Mouse (Mus musculus): ENCODE measurements around the gene H13. TPM values are rescaled to one million over a fixed set of nuclear protein-coding genes. Genes with fewer than 3 reads are reported as not detected.

H13 gene
- polyA plus RNA-seq, 1 experiment from 2014 or later, result 181 TPM

DNA sequence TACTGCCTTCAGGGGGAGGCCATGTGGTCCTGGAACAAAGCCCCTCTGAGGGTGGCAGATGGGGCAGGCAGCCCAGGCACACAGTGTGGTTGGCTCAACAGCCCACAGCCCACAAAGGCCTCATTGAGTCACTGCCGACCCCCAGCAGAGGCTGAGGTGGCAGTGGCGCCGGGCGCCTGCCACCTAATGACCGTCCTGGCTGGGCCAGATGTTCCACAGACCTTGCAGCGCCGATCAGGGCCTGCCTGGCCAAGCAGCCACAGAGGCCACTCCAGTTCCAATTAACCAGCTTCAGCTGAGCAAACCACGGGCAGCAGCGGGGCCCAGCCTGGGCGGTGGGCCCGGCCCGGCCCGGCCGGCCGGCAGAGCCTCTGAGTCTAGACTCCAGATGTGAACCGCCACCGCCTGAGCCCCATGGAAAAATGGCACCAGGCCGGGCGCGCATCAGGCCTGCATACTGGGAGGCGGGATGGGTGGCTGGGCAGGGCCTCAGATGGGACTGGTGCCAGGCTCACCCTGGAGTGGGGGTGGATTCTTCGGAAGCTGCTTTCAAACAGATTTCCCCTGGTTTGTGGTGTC, 36.8 kb downstream of the H13 start:
- 70% methylated on average over 22 of the region's 22 CpGs for WGBS
- ATAC-seq, result peak; percentile 46
- peak overlapping the region; percentile 2; the same call in 1 of the 2 replicates for H3K9ac ChIP-seq (replicated peaks)
- H3K27ac ChIP-seq, result peak overlapping the region; percentile 58
- no peaks in the 10 kb centered on the region for H3K27me3 ChIP-seq
- no peak overlapping the region for H3K4me3 ChIP-seq (replicated peaks)
- no peaks in the 10 kb centered on the region for H3K9me3 ChIP-seq
- no peak overlapping the region for H3K4me2 ChIP-seq (replicated peaks)
- H3K4me1 ChIP-seq (replicated peaks), result peaks cover 28% of the 10 kb centered on the region
- H3K36me3 ChIP-seq, result peaks cover 62% of the 10 kb centered on the region

DNA sequence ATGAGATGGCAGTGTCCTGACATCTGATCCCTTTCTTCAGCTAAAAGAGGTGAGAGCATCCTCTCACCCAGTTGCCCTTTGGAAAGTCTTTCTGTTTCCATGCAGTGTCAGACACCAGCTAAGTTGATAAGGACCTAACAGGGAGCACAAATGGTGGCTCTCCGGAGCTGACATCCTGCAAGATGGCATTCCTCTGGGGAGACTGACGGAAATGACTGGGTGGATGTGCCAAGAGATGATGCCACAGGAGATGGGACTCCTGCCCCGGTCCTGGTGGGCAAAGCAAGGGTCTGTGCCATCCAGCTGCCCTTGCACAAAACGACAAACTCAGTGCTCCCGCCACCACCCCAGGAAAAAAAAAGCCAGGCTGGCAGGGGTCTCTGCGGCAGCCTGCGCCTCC, 37.9 kb downstream of the H13 start:
- Histone ChIP-seq H3K27ac (peak overlapping the region; percentile 87), H3K27me3 (no peaks in the 10 kb centered on the region), H3K4me1 (replicated peaks) (peaks cover 28% of the 10 kb centered on the region), H3K9me3 (no peaks in the 10 kb centered on the region), H3K4me2 (replicated peaks) (peak overlapping the region; percentile 67), H3K4me3 (replicated peaks) (peak overlapping the region; percentile 45), H3K9ac (replicated peaks) (peak overlapping the region; percentile 77), H3K36me3 (peaks cover 51% of the 10 kb centered on the region)
- 25% methylated on average over 7 of the region's 7 CpGs for WGBS
- ATAC-seq, result 0 out of 2 replicates have a peak, but pooled peaks have one; percentile 4

DNA sequence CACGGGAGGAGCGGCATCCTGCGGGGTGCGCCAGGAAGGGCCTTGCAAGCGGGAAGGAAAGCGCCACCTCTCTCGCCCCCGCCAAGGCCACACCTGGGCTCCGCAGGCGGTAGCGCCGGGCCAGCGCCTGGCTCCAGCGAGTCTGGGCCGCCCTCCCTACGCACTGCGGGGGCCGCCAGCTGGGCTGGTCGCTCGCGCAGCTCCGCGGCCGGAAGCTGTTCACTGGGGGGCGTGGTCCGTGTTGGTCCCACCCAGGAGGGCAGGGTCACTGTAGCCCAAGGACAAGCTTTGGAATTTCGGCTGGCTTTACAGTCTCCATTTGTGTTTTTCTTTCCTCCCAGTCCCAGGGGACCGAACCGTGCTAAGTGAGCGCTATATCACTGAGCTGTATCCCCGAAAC, 38.4 kb downstream of the H13 start:
- Histone ChIP-seq H3K9ac (replicated peaks) (peak overlapping the region; percentile 77), H3K36me3 (peaks cover 47% of the 10 kb centered on the region), H3K27ac (peak overlapping the region; percentile 87), H3K27me3 (no peaks in the 10 kb centered on the region), H3K9me3 (no peaks in the 10 kb centered on the region), H3K4me1 (replicated peaks) (peaks cover 28% of the 10 kb centered on the region), H3K4me3 (replicated peaks) (peak overlapping the region; percentile 45), H3K4me2 (replicated peaks) (peak overlapping the region; percentile 67)
- WGBS, result 3% methylated on average over 31 of the region's 31 CpGs
- ATAC-seq, result peak; percentile 92

DNA sequence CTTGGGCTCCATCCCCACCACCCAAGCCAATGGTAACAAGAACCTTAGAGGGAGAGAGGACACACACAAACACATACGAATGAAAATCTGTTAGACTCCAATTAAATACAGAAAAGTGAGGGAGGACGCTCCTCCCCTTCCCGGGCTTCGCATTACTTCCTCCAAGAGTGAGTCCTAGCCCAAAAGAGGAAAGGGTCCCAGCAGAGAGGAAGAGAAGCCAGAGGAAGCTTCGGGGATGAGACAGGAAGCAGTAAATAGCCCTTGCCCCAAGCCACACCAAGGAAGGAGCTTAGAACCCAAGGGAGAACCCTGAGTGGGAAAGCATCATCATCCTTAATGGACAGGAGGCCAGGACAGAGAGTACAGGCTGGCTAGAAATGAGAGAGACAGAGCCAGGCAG, 39.8 kb downstream of the H13 start:
- 95% methylated on average over 5 of the region's 5 CpGs for WGBS
- Histone ChIP-seq H3K36me3 (peaks cover 36% of the 10 kb centered on the region), H3K27ac (no peak overlapping the region), H3K9me3 (no peaks in the 10 kb centered on the region), H3K4me3 (replicated peaks) (no peak overlapping the region), H3K4me2 (replicated peaks) (no peak overlapping the region), H3K9ac (replicated peaks) (no peak overlapping the region), H3K27me3 (no peaks in the 10 kb centered on the region), H3K4me1 (replicated peaks) (peaks cover 28% of the 10 kb centered on the region)
- no peak for ATAC-seq

DNA sequence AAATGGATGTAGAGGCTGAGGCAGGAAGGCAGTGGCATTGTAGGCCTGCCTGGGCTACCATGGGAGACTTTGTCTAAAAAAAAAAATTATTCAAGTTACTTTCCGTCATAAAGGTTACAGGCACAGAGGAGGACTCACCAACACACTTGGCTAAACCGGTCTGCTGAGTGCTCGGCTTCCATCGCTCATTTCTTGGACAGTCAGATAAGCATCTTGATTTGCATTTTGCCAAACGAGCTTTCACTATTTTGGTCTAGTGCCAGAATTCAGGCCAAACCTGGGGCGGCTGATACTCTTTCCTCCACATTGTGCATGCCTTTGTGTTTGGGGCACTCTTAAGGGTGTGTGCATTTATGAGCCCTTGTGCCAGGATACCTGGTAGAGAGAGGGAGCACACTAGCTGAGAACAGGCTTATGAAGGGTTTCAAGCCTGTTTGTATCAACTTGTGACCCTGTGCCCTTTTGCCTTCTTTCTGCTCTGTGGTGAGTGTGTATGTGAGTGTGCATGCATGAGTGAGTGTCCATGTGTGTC, 47.0 kb downstream of the H13 start:
- Histone ChIP-seq H3K9ac (replicated peaks) (no peak overlapping the region), H3K4me1 (replicated peaks) (peaks cover 22% of the 10 kb centered on the region), H3K27ac (no peak overlapping the region), H3K9me3 (no peaks in the 10 kb centered on the region), H3K27me3 (no peaks in the 10 kb centered on the region), H3K4me3 (replicated peaks) (no peak overlapping the region), H3K4me2 (replicated peaks) (no peak overlapping the region), H3K36me3 (0 out of 2 replicates have a peak, but pooled peaks cover 4% of the 10 kb centered on the region)
- ATAC-seq, result no peak
- 65% methylated on average over 6 of the region's 6 CpGs for WGBS

DNA sequence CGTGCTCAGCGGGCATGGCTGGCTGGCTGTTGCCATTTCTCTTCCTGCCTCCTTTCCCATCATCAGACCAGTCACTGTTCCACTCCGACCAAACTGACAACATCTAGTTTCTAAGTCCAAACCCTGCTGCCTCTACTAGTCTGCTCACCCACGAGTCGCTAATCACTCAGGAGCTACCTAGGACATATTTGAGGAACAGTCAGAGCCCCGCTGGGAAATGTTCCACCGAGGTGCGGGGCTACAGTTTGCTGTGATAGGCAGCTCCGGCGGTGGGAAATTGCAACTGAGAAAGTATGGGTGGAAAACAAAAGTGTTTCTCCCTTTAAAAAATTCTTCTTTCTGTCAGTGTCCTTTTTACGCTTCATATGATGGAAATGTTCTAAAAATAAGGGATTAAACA, 48.4 kb downstream of the H13 start:
- no peaks in the 10 kb centered on the region for H3K9me3 ChIP-seq
- 44% methylated on average over 11 of the region's 11 CpGs for WGBS
- no peak for ATAC-seq
- peak overlapping the region; percentile 59 for H3K27ac ChIP-seq
- H3K4me1 ChIP-seq (replicated peaks), result peaks cover 22% of the 10 kb centered on the region
- H3K4me3 ChIP-seq (replicated peaks), result no peak overlapping the region
- H3K9ac ChIP-seq (replicated peaks), result no peak overlapping the region
- no peaks in the 10 kb centered on the region for H3K27me3 ChIP-seq
- 0 out of 2 replicates have a peak, but pooled peaks cover 4% of the 10 kb centered on the region for H3K36me3 ChIP-seq
- no peak overlapping the region for H3K4me2 ChIP-seq (replicated peaks)

DNA sequence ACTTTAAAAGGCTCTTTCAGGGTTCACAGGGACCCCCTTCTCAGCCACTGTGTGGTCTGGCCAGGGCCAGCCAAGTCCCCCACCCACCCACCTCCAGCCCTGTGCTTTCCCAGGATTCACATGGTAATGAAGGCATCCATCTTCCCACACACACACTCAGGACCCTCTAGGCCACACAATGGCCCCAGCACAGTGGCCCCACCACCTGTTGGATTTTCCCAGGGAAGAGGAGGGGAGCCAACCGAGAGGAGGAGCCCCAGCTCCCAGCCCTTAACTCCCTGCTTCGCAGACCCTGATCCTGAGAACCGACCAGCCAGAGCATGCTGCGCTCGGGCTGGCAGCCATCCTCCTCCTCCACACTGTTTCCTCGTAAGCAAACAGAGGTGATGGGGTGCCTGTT, 48.8 kb downstream of the H13 start:
- peak; percentile 89 for ATAC-seq
- Histone ChIP-seq H3K27ac (peak overlapping the region; percentile 59; the same call in 1 of the 2 replicates), H3K27me3 (peaks cover 2% of the 10 kb centered on the region; the same call in 1 of the 2 replicates), H3K9me3 (no peaks in the 10 kb centered on the region), H3K4me3 (replicated peaks) (no peak overlapping the region), H3K36me3 (0 out of 2 replicates have a peak, but pooled peaks cover 4% of the 10 kb centered on the region), H3K4me1 (replicated peaks) (peaks cover 22% of the 10 kb centered on the region), H3K4me2 (replicated peaks) (no peak overlapping the region; the same call in 1 of the 2 replicates), H3K9ac (replicated peaks) (0 out of 2 replicates have a peak overlapping the region, but pooled peaks have one; percentile 28)
- 11% methylated on average over 6 of the region's 6 CpGs for WGBS

DNA sequence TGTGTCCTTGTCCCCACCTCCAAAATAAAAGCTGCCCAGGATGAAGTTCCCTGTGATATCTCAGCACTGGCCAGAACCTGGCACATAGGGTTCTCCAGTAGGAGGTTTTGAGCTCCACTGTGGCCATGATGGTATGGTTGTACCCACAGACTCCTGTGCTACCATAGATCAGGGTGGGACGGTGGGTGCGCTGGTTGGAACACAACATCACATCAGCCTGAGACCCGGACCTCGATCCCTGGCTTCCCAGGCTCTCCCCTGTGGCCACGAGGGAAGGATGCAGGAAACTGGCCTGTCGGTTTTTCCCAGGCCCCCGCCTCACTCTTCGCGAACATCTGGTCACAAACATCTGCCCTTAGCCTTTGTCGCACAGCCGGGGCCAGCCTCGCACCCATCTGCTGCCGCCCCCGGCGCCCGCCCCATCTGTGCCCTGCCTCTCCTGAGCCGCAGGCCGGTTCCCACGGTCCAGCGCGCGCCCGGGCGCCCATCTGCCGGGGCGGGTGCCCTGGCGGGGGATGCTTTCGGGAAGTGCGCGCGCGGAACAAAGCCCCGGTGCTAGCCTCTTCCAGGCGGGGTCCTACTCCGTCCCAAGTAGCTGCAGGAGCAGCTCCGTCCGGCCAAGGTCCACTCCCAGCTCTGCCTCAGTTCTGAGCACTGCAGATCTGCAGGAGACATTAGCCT, 54.5 kb downstream of the H13 start:
- peak overlapping the region; percentile 36 for H3K9ac ChIP-seq (replicated peaks)
- peak overlapping the region; percentile 26 for H3K4me3 ChIP-seq (replicated peaks)
- no peaks in the 10 kb centered on the region for H3K9me3 ChIP-seq
- H3K27ac ChIP-seq, result no peak overlapping the region
- ATAC-seq, result peak; percentile 85
- 1% methylated on average over 37 of the region's 37 CpGs for WGBS
- peaks cover 13% of the 10 kb centered on the region for H3K4me1 ChIP-seq (replicated peaks)
- peak overlapping the region; percentile 54 for H3K4me2 ChIP-seq (replicated peaks)
- peaks cover 4% of the 10 kb centered on the region; the same call in 1 of the 2 replicates for H3K27me3 ChIP-seq
- no peaks in the 10 kb centered on the region for H3K36me3 ChIP-seq

DNA sequence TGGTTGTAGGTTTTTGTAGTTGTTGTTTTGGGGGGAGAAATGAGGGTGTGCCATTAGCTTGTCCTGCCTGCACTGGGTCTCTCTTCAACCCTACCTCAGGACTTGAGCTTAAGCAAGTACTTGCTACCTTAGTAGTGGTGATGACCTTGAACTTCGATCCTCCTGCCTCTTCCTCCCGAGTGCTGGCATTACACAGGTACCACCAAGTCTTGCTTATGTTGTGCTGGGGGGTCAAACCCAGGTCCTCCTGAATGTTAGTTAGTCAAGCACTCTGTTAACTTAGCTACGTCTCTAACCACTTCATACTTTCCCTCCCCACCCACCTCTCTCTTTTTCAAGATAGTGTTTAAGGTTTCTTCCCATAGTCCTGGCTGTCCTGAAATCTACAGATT, 55.1 kb downstream of the H13 start:
- Histone ChIP-seq H3K36me3 (no peaks in the 10 kb centered on the region), H3K9ac (replicated peaks) (no peak overlapping the region; the same call in 1 of the 2 replicates), H3K27me3 (peaks cover 4% of the 10 kb centered on the region; the same call in 1 of the 2 replicates), H3K4me2 (replicated peaks) (peak overlapping the region; percentile 54), H3K4me1 (replicated peaks) (peaks cover 12% of the 10 kb centered on the region), H3K4me3 (replicated peaks) (peak overlapping the region; percentile 26), H3K9me3 (no peaks in the 10 kb centered on the region), H3K27ac (no peak overlapping the region)
- 70% methylated on average over 3 of the region's 3 CpGs for WGBS
- ATAC-seq, result no peak

DNA sequence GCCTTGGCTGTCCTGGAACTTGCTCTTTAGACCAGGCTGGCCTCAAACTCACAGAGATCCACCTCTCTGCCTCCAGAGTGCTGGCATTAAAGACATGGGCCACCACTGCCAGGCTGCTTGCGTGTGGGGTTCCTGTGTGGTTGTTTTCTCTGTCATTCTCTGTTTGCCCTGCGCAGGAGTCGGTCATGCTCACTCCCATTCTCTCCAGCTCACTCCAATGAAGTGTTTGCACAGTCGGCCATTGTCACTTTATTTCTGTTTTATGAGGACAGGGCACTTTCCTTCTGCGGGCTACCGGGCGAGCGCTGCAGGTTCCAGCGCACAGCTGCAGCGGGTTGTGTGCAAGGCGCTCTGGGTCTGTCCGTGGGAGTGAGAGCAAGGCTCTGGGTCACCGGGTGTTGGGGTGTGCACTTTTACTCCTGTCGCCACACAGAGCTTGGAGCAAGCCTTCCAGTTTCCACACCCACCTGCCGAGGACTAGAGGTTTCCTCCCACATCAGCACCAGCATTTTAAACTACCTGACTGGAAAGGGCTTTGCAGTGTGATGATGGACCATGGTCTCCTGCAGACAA, 56.0 kb downstream of the H13 start:
- Histone ChIP-seq H3K4me1 (replicated peaks) (peaks cover 20% of the 10 kb centered on the region), H3K36me3 (no peaks in the 10 kb centered on the region), H3K9ac (replicated peaks) (no peak overlapping the region), H3K4me3 (replicated peaks) (no peak overlapping the region), H3K27ac (no peak overlapping the region), H3K4me2 (replicated peaks) (no peak overlapping the region), H3K9me3 (no peaks in the 10 kb centered on the region), H3K27me3 (peaks cover 4% of the 10 kb centered on the region; the same call in 1 of the 2 replicates)
- ATAC-seq, result no peak
- WGBS, result 69% methylated on average over 15 of the region's 15 CpGs

DNA sequence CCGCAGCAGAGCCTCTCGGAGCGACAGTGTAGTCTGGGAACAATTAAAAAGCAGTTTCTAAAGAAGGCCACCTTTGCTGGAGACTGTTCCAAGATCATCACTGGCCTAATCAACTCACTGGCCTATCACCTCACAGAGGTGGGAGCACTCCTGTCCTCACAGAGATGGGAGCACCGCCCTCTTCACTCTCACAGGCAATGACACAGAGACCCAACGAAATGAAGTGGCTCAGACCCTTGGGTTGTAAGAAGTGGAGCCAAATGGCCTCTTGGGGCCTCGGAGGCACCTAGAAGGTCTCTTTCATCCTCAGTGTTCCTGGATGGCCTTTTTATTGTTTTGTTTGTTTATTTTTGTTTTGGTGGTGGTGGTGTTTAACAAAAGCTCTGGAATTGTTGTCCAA, 57.0 kb downstream of the H13 start:
- H3K27me3 ChIP-seq, result peaks cover 4% of the 10 kb centered on the region; the same call in 1 of the 2 replicates
- H3K9me3 ChIP-seq, result no peaks in the 10 kb centered on the region
- no peak overlapping the region for H3K9ac ChIP-seq (replicated peaks)
- WGBS, result 86% methylated on average over 6 of the region's 6 CpGs
- H3K36me3 ChIP-seq, result no peaks in the 10 kb centered on the region
- peaks cover 20% of the 10 kb centered on the region for H3K4me1 ChIP-seq (replicated peaks)
- ATAC-seq, result no peak
- H3K4me3 ChIP-seq (replicated peaks), result no peak overlapping the region
- no peak overlapping the region for H3K27ac ChIP-seq
- no peak overlapping the region for H3K4me2 ChIP-seq (replicated peaks)
